Mouse (Mus musculus) layer of hippocampus, adult 8-10 months (tissue): Measurements from ENCODE around the gene Zyx. TPM values are rescaled to one million over a fixed set of nuclear protein-coding genes. Genes with fewer than 3 reads are reported as not detected.

Source experiments
- DNase-seq, 2 experiments: peaks; one replicate each; pipeline ENCODE4 v3.0.0; 2022; ENCODE audit warnings: low spot score in 2 of 2
- total RNA-seq, 4 experiments: library from RNA; stranded (reverse); gene quantifications; 2 replicates each; pipeline ENCODE4 v1.2.4; 2022

The Zyx gene
- total RNA-seq, 4 experiments from 2014 or later = 36.5 to 52.5 (median 44.5) TPM

GRCm38 (mm10) chr6:42364607-42365006, 15.2 kb downstream of the Zyx start:
- DNase-seq = no peak

GRCm38 (mm10) chr6:42365215-42365614, 15.8 kb downstream of the Zyx start:
- DNase-seq = no peak

GRCm38 (mm10) chr6:42369870-42370269, 20.4 kb downstream of the Zyx start:
- DNase-seq = no peak

- no peak for DNase-seq
These were observed 21.4 kb downstream of the Zyx start for GRCm38 (mm10) chr6:42370630-42371363.

- no peak for DNase-seq
These were observed 22.6 kb downstream of the Zyx start for GRCm38 (mm10) chr6:42372001-42372400.

GRCm38 (mm10) chr6:42372421-42372815, 23.0 kb downstream of the Zyx start:
- DNase-seq = no peak

- DNase-seq = no peak
These were observed 23.6 kb downstream of the Zyx start, which contains the start of gene Epha1 for GRCm38 (mm10) chr6:42372816-42373547. TSS of gene Epha1 (minus strand) at chr6:42373268.

GRCm38 (mm10) chr6:42373669-42374430, 24.4 kb downstream of the Zyx start:
- DNase-seq = no peak

GRCm38 (mm10) chr6:42374701-42375100, 25.3 kb downstream of the Zyx start:
- DNase-seq = no peak

- no peak for DNase-seq
These were observed 25.7 kb downstream of the Zyx start for GRCm38 (mm10) chr6:42375131-42375530.

GRCm38 (mm10) chr6:42376016-42376415, 26.6 kb downstream of the Zyx start:
- DNase-seq = no peak

- no peak for DNase-seq
These were observed 27.1 kb downstream of the Zyx start for GRCm38 (mm10) chr6:42376504-42377019.

GRCm38 (mm10) chr6:42377280-42377679, 27.9 kb downstream of the Zyx start:
- DNase-seq = no peak

GRCm38 (mm10) chr6:42379551-42379950, 30.1 kb downstream of the Zyx start:
- DNase-seq = no peak

- no peak for DNase-seq
These were observed 31.1 kb downstream of the Zyx start for GRCm38 (mm10) chr6:42380416-42381144.

- no peak for DNase-seq
These were observed 31.8 kb downstream of the Zyx start for GRCm38 (mm10) chr6:42381221-42381620.

GRCm38 (mm10) chr6:42381916-42382381, 32.5 kb downstream of the Zyx start:
- no peak for DNase-seq

GRCm38 (mm10) chr6:42383360-42383759, 33.9 kb downstream of the Zyx start:
- DNase-seq = no peak

- DNase-seq = no peak
These were observed 36.2 kb downstream of the Zyx start for GRCm38 (mm10) chr6:42385635-42386034.

GRCm38 (mm10) chr6:42391796-42392330, 42.4 kb downstream of the Zyx start:
- DNase-seq = no peak
